18 mouse cellular contexts compared by ENCODE assay signal in genomic region chr2:45077938-45078487, GRCm38 (mm10). TPM values are rescaled to one million over a fixed set of nuclear protein-coding genes. Genes with fewer than 3 reads are reported as not detected.
DNase-seq lines count a peak whose midpoint lies in the region; ATAC-seq and TF ChIP-seq lines count a peak whose summit lies in the region.
"Had no signal": no experiment of that assay in that cellular context is flagged by ENCODE, and none has a peak within 500 bp of the region (broad histone marks: within the 10 kb centered on the region; RNA-seq: fewer than 3 reads in every experiment).

No protein-coding gene starts in this region.

- H3K9ac ChIP-seq in heart, embryonic 15.5 days = no peak overlapping the region
- H3K9ac ChIP-seq in lung, embryonic 16.5 days (ENCODE audit: low read length) = no peak overlapping the region
- peak overlapping the region; percentile 43; the same call in 1 of the 2 replicates for H3K9ac ChIP-seq in liver, embryonic 13.5 days
- H3K9ac ChIP-seq: embryonic facial prominence, embryonic 12.5 days; stomach, embryonic 15.5 days had no signal

- H3K27me3 ChIP-seq in heart, embryonic 15.5 days = no peaks in the 10 kb centered on the region
- no peaks in the 10 kb centered on the region for H3K27me3 ChIP-seq in lung, embryonic 16.5 days (ENCODE audit: control insufficient read depth, insufficient read depth, low read depth, low read length)
- H3K27me3 ChIP-seq in liver, embryonic 13.5 days = no peaks in the 10 kb centered on the region
- H3K27me3 ChIP-seq: embryonic facial prominence, embryonic 12.5 days; stomach, embryonic 15.5 days had no signal

- 0 out of 2 replicates have a peak, but pooled peaks have one; percentile 35 for ATAC-seq in heart, embryonic 15.5 days (replicated peaks; ENCODE audit: insufficient number of reproducible peaks, insufficient read depth, low FRiP score, low read depth)
- peak; percentile 26; the same call in 1 of the 2 replicates for ATAC-seq in lung, embryonic 16.5 days (ENCODE audit: low read depth)
- peak; percentile 79 for ATAC-seq in liver, embryonic 13.5 days (ENCODE audit: low read depth)

- TF ChIP-seq POLR2A in olfactory bulb, adult 2 months (IDR thresholded peaks at IDR 0.05; ENCODE audit: insufficient read depth, low read depth, low read length) = no peak

- no peak overlapping the region for H3K4me3 ChIP-seq in heart, embryonic 15.5 days
- H3K4me3 ChIP-seq in lung, embryonic 16.5 days (ENCODE audit: low read length) = no peak overlapping the region
- H3K4me3 ChIP-seq in liver, embryonic 13.5 days (replicated peaks) = 0 out of 2 replicates have a peak overlapping the region, but pooled peaks have one; percentile 0
- H3K4me3 ChIP-seq in olfactory bulb, adult 2 months (ENCODE audit: insufficient read depth, low read depth, low read length) = no peak overlapping the region
- H3K4me3 ChIP-seq: embryonic facial prominence, embryonic 12.5 days; stomach, embryonic 15.5 days had no signal

- H3K4me2 ChIP-seq in heart, embryonic 15.5 days = no peak overlapping the region
- H3K4me2 ChIP-seq in lung, embryonic 16.5 days (ENCODE audit: low read depth, low read length) = no peak overlapping the region
- peak overlapping the region; percentile 51 for H3K4me2 ChIP-seq in liver, embryonic 13.5 days
- H3K4me2 ChIP-seq: embryonic facial prominence, embryonic 12.5 days; stomach, embryonic 15.5 days had no signal

- peaks cover 24% of the 10 kb centered on the region for H3K4me1 ChIP-seq in heart, embryonic 15.5 days (replicated peaks)
- H3K4me1 ChIP-seq in lung, embryonic 16.5 days (replicated peaks; ENCODE audit: control insufficient read depth, insufficient read depth, low read length) = peaks cover 7% of the 10 kb centered on the region
- peaks cover 67% of the 10 kb centered on the region for H3K4me1 ChIP-seq in liver, embryonic 13.5 days (replicated peaks)
- peaks cover 12% of the 10 kb centered on the region for H3K4me1 ChIP-seq in olfactory bulb, adult 2 months (ENCODE audit: control insufficient read depth, insufficient read depth, low read length)
- H3K4me1 ChIP-seq: embryonic facial prominence, embryonic 12.5 days; stomach, embryonic 15.5 days had no signal

- no peaks in the 10 kb centered on the region for H3K9me3 ChIP-seq in heart, embryonic 15.5 days (replicated peaks)
- no peaks in the 10 kb centered on the region for H3K9me3 ChIP-seq in lung, embryonic 16.5 days (ENCODE audit: control insufficient read depth, low read length)
- no peaks in the 10 kb centered on the region for H3K9me3 ChIP-seq in liver, embryonic 13.5 days (replicated peaks)
- H3K9me3 ChIP-seq: embryonic facial prominence, embryonic 12.5 days; stomach, embryonic 15.5 days had no signal

- TF ChIP-seq CTCF in olfactory bulb, adult 2 months (IDR thresholded peaks at IDR 0.05; ENCODE audit: insufficient read depth, low read depth, low read length) = no peak

- 37% methylated on average over 3 of the region's 3 CpGs for WGBS in heart, embryonic 15.5 days
- 46% methylated on average over 3 of the region's 3 CpGs for WGBS in lung, embryonic 16.5 days
- WGBS in liver, embryonic 13.5 days (ENCODE audit: insufficient replicate concordance) = 15% methylated on average over 3 of the region's 3 CpGs
- WGBS in olfactory bulb, adult 2 months = 31% methylated on average over 3 of the region's 3 CpGs

- no peak for DNase-seq in heart, postnatal 4 days
- no peak for DNase-seq in lung, postnatal 4 days
- DNase-seq in liver, embryonic 13.5 days = no peak
- no peak for DNase-seq in kidney, postnatal 10 days
- DNase-seq: adrenal gland, postnatal 25 days; cerebellum, adult 2 months; gastrocnemius, postnatal 14 days; heart, postnatal 36 days; kidney, adult 2 months; layer of hippocampus, postnatal 36 days; left cerebral cortex, postnatal 4 days; lung, adult 2 months; right cerebral cortex, postnatal 14 days had no signal

- H3K27ac ChIP-seq in heart, embryonic 15.5 days = peak overlapping the region; percentile 24; the same call in 1 of the 2 replicates
- no peak overlapping the region for H3K27ac ChIP-seq in lung, embryonic 16.5 days (ENCODE audit: low read length)
- peak overlapping the region; percentile 81 for H3K27ac ChIP-seq in liver, embryonic 13.5 days
- peak overlapping the region; percentile 33 for H3K27ac ChIP-seq in olfactory bulb, adult 2 months (ENCODE audit: insufficient read depth, low read depth, low read length)
- H3K27ac ChIP-seq: embryonic facial prominence, embryonic 12.5 days; stomach, embryonic 15.5 days had no signal

- H3K36me3 ChIP-seq in heart, embryonic 15.5 days = no peaks in the 10 kb centered on the region
- no peaks in the 10 kb centered on the region; the same call in 1 of the 2 replicates for H3K36me3 ChIP-seq in lung, embryonic 16.5 days (ENCODE audit: control insufficient read depth, insufficient read depth, low read length)
- peaks cover 10% of the 10 kb centered on the region for H3K36me3 ChIP-seq in liver, embryonic 13.5 days
- H3K36me3 ChIP-seq: embryonic facial prominence, embryonic 12.5 days had no signal

RNA-seq across cellular contexts. Expression of gene Zeb2, which starts 39.2 kb away (rescaled TPM):
- 21.4 and 28.7 TPM in 2 replicates for polyA plus RNA-seq in heart, embryonic 15.5 days (2015; fragmentation: Nextera tagmentation; extraction: Ambion mirVana)
- 10 to 100 TPM; 59.7 to 66.5 TPM for total RNA-seq in heart, postnatal 4 days (2021)
- 77.3 and 84.3 TPM in 2 replicates for polyA plus RNA-seq in lung, embryonic 16.5 days (2015; fragmentation: Nextera tagmentation; extraction: Ambion mirVana)
- polyA plus RNA-seq in liver, embryonic 13.5 days (2015; fragmentation: Nextera tagmentation; extraction: Ambion mirVana) = 10.1 and 14.1 TPM in 2 replicates
- 125 and 1,127 TPM in 2 replicates for polyA plus RNA-seq in olfactory bulb, adult 2 months (2012; ENCODE audit: insufficient read depth, insufficient read length, low replicate concordance, missing spikeins)

Comparison
In these comparisons a context has a peak if more than half of its experiments do, and no peak if none do; other contexts are left out.
1. ATAC-seq: peak in every context shown above with its lines; median percentile 79 in liver, embryonic 13.5 days; 35 in heart, embryonic 15.5 days; 26 in lung, embryonic 16.5 days.